Mouse (Mus musculus) adrenal gland (tissue): Measurements from ENCODE around the gene Ckap5.
"Not testable (repeated sequence)": the region's sequence is repeated elsewhere in the genome, so short reads cannot be mapped to it uniquely, and the experiment has no call there.

ENCODE experiments used
- intact Hi-C: fragments of 180-260 bp; cut with DNase I; formaldehyde crosslinking; loops from one replicate; pipeline ENCODE4 v1.15.1; 2025
- long read RNA-seq, 2 experiments: library from polyadenylated mRNA; unstranded; transcript quantifications; one replicate each; pipeline ENCODE4 v2.0.0; 2020; ENCODE audit warnings: borderline replicate concordance in 1 of 2; ENCODE audit not compliant: insufficient replicate concordance in 1 of 2

Gene Ckap5
- long read RNA-seq, experiment 1, partial matches to known transcripts: 13 of 14 reads
- long read RNA-seq, experiment 1, other reads (novel, unspliced or antisense): 1 of 14 reads
- long read RNA-seq, experiment 2, partial matches to known transcripts: 38 of 40 reads
- long read RNA-seq, experiment 2, other reads (novel, unspliced or antisense): 2 of 40 reads

- intact Hi-C loops: no loop called here
These were observed at the start of gene Ckap5 for GRCm38 (mm10) chr2:91526294-91527146. Gene Ckap5 (plus strand): TSS chr2:91526762.

- intact Hi-C loops: no loop called here
These were observed 49.7 kb upstream of the Ckap5 start for GRCm38 (mm10) chr2:91476841-91477240.

GRCm38 (mm10) chr2:91480399-91480801 lies 46.2 kb upstream of the Ckap5 start:
- intact Hi-C loops: loop anchor here (2.0 to 5.0 kb wide), 2 partner anchors 194 to 363 kb away; partner anchors contain the start of gene Mybpc3

DNA sequence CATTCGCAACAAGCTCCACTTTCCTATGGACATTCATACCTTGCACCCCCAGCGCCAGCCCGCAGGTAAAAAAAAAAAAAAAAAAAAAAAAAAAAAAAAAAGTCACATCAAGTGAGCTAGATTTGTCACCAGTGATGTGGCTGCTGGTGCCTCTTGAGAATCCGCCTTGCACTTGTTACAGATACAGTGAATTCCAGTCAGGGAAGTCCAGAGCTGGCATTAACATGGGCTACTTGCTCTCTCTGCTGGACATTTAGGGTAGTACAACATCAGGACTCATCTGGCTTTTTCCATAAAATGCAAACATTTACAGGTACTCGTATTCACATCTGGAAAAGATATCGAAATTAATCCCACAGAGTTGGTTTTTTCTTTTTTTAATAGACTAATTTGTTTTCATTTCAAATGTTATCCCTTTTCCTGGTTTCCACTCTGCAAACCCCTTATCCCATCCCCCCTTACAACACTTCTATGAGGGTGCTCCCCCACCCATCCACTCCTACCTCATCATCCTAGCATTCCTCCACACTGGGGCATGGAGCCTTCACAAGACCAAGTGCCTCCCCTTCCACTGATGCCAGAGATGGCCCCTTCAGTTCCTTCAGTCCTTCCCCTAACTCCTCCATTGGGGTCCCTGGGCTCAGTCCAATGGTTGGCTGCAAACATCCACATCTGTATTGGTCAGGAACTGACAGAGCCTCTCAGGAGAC lies 45.6 kb upstream of the Ckap5 start:
- intact Hi-C loops: loop anchor here (2.0 to 5.0 kb wide), 2 partner anchors 194 to 364 kb away; partner anchors contain the start of gene Mybpc3

DNA sequence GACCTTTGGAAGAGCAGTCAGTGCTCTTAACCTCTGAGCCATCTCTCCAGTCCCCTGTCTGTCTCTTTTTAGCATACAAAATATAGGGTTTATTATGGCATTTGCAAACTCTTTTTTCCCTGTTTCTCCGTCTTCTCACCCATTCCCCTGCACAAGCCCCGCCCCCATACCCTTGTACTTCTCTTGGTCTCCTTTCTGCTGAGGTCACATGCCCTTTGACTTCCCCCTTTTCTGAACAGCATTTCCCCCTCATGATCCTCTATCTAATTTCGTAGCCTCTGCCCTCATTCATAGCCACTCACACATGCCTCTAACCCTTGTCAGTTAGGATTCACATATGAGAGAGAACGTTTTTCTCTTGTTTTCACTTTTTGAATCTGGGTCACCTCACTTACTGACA lies 41.9 kb upstream of the Ckap5 start:
- intact Hi-C loops: loop anchor here (5.0 kb wide), 1 partner anchor 367 kb away; the partner anchor contains the start of gene Mybpc3

DNA sequence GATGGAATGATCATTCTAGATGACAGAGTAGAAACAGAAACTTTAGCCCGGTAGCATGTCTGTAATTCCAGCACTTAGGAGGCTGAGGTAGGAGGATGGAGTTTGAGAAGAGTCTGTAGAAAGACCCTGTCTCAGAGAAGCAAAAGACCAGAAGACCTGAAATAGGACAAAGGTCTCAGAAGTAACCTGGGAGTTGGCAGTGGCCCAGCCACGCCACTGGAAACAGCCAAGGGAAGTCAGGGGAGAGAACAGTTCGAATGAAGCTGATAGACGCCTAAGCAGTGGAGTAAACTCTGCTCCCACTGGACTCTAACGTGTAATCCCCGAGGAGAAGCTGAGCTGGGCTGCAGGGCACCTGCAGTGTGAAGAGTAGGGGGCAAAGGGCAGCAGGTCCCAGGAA lies 41.3 kb upstream of the Ckap5 start:
- intact Hi-C loops: no loop called here

GRCm38 (mm10) chr2:91487295-91487694 lies 39.3 kb upstream of the Ckap5 start:
- intact Hi-C loops: not testable (repeated sequence)

DNA sequence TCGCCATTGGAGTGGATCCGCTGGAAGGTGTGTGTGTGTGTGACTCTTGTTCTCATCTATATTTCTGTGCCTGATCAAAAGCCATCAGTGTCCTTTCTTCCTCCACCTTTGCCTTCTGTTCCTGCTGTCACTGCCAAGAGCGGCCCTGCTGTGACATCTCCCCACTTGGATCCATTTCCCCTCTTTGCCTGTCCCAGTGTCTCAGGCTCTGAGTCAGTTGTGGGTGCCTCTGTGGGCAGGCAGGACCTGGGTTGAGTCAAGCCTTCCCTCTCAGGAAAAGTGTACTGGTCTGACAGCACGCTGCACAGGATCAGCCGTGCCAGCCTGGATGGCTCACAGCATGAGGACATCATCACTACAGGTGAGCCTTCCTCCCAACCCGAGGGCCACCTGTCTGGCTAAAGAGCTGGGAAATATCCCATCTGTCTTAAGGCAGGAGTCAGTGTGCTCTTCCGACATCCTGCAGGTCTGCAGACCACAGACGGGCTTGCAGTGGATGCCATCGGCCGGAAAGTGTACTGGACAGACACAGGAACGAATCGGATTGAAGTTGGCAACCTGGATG lies 34.4 kb upstream of the Ckap5 start:
- intact Hi-C loops: no loop called here

GRCm38 (mm10) chr2:91493981-91494380 lies 32.6 kb upstream of the Ckap5 start:
- intact Hi-C loops: no loop called here

DNA sequence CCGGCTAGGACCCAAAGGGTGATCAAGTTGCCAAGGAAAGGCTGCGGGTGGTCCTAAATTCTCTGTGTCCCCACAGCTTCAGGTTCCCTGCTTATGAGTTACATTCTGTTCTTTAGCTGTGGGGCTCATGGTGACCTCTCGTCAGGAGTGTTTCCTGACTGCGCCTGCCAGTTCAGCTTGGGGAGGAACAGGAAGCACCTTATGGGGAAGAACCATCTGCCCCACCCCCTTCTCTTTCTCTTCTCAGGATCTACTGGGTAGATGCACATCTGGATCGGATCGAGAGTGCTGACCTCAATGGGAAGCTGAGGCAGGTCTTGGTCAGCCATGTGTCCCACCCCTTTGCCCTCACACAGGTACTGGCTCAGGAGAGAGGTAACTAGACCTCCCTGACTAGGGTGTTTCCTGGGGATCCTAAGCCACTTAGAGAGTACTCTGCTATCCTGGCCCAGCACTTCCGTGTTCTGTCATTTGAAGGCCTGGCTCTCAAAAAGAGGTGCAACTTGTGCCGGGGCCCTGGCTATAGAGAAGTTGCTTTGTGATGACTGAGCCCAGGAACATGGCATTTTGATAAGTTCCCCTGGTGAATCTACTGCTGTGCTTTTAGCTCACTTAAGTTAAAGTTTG lies 28.4 kb upstream of the Ckap5 start:
- intact Hi-C loops: no loop called here

GRCm38 (mm10) chr2:91508076-91508475 lies 18.5 kb upstream of the Ckap5 start:
- intact Hi-C loops: no loop called here

DNA sequence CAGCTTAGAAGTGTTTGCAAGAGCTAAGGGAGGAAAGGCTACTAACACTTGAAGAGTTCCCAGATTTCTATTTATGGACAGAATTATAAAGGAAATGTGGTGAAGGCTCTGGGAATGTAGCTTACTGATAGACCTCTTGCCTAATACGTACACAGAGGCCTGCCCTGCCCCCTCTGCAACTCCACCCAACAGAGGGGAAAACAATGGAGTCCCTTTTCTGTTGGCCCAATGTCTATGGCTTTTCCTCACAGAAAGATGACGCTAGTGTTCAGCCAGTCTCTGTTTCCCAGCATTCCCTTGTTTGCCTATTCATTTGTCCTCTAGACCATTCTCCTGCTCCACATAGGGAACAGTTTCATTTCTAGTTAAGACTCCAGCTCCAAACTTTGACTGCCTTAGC lies 9.4 kb upstream of the Ckap5 start:
- intact Hi-C loops: no loop called here

DNA sequence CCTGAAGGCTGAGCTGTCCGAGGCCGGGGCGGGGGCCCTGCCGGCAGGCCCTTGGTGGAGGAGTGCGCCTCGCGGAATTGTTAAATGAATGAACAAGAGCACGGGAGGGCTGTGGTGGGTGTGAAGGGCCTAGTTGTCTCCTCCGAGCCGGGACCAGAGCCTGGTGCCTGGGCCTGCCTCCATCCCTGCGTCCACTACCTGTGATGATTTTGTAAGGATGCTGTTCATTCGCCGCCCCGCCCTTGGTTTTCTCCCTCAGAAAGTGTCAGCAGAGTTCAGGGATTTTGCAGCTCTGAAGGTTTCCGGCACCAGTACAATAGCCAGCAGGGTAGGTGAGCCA lies 555 bp downstream of the Ckap5 start:
- intact Hi-C loops: no loop called here

- intact Hi-C loops: no loop called here
These were observed 11.1 kb downstream of the Ckap5 start for GRCm38 (mm10) chr2:91537588-91538205.

GRCm38 (mm10) chr2:91568125-91568524 lies 41.6 kb downstream of the Ckap5 start:
- intact Hi-C loops: no loop called here

GRCm38 (mm10) chr2:91580894-91581293 lies 54.3 kb downstream of the Ckap5 start:
- intact Hi-C loops: no loop called here

GRCm38 (mm10) chr2:91586242-91586641 lies 59.7 kb downstream of the Ckap5 start:
- intact Hi-C loops: no loop called here

DNA sequence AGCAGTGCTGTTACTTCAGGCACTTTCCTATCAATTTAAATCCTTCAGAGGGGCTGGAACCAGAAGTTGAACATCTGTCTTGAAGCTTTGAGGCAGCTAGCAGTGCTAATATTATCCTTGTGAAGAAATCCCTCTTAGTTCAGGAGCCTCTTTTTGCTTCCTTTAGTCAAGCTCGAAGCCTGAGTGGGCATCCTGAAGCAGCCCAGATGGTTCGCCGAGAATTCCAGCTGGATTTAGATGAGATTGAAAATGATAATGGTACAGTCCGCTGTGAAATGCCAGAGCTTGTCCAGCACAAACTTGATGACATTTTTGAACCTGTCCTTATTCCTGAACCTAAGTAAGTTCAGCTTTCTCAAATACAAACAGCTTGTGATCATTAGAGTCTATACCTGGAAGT lies 73.9 kb downstream of the Ckap5 start:
- intact Hi-C loops: no loop called here

DNA sequence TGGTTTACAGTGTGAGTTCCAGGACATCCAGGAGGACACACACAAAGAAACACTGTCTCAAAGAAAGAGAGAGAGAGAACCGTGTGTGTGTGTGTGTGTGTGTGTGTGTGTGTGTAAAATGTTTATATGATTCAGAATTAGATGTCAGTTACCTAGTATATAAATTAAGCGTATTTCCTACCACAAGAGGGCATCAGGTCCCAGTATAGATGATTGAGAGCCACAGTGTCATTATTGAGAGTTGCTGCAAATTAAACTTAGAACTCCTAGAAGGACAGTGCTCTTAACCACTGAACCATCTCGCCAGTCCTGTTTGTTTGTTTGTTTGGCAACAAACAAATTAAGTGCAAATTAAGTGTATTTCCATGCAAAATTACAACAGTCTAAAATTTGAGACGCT lies 75.8 kb downstream of the Ckap5 start:
- intact Hi-C loops: no loop called here

DNA sequence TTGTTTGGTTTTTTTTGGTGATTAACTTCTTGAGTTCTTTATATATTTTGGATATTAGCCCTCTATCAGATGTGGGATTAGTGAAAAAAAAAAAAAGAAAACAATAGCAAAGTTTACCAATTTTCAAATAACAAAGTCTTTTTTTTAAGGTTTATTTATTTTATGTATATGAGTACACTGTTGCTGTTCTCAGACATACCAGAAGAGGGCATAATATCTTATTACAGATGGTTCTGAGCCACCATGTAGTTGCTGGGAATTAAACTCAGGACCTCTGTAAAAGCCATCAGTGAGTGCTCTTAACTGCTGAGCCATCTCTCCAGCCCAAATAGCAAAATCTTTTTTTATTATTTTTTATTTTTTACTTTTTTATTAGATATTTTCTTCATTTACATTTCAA lies 82.8 kb downstream of the Ckap5 start:
- intact Hi-C loops: not testable (repeated sequence)

DNA sequence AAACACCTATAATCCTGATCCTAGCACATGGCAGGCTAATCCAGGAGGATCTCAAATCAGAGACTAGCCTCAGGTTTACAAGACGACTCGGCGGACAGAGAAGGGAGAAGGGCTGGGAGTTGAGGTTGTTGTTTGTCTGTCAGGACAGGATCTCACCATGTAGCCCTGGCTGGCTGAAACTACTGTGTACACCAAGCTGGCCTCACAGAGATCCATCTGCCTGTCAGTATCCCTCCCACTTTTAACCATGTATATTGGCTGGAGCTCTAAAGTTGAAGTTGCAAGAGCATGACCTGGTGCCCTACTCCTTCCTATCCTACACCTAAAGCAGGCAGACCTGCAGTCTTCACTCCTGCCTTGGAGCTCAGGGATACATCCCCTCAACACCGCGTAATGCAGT lies 95.8 kb downstream of the Ckap5 start:
- intact Hi-C loops: no loop called here
